Mouse (Mus musculus) heart, adult 2 months (tissue): ENCODE results near the gene Xrra1.

Experiments used
- EP300 ChIP-seq: fragments of 200-500 bp; IDR thresholded peaks from 2 replicates; pipeline ENCODE4 v1.6.1; 2011; ENCODE audit warnings: low read depth, low read length, control low read depth; ENCODE audit not compliant: insufficient read depth
- POLR2A ChIP-seq: fragments of 200-500 bp; IDR thresholded peaks from 2 replicates; pipeline ENCODE4 v1.6.1; 2011; ENCODE audit warnings: mild to moderate bottlenecking, low read depth, low read length, control low read depth; ENCODE audit not compliant: insufficient read depth

- TF ChIP-seq POLR2A (no peak), EP300 (no peak)
Measured at GRCm38 (mm10) chr7:99906346-99906745, 47.4 kb downstream of the Xrra1 start.
